Mouse (Mus musculus) myocyte (in vitro differentiated cells): ENCODE data around the gene Xrcc6. TPM values are rescaled to one million over a fixed set of nuclear protein-coding genes. Genes with fewer than 3 reads are reported as not detected.
A peak's percentile ranks its signal among the peaks of the same experiment; 100 is the strongest.

ENCODE experiments used
- H3K27me3 ChIP-seq: one replicate; pipeline ENCODE4 v1.6.1; 2011; ENCODE audit not compliant: control insufficient read depth, insufficient read depth, insufficient read length
- H3K36me3 ChIP-seq: one replicate; pipeline ENCODE4 v1.6.1; 2011; ENCODE audit not compliant: control insufficient read depth, insufficient read depth
- H3K4me2 ChIP-seq: one replicate; pipeline ENCODE4 v1.6.1; 2011; ENCODE audit warnings: low read depth, control low read depth
- H3K4me3 ChIP-seq: one replicate; pipeline ENCODE4 v1.5.1; 2011; ENCODE audit warnings: mild to moderate bottlenecking, control low read depth, moderate library complexity
- H3K79me2 ChIP-seq: one replicate; pipeline ENCODE4 v1.6.1; 2011; ENCODE audit not compliant: control insufficient read depth, insufficient read depth
- H3ac ChIP-seq: one replicate; pipeline ENCODE4 v1.6.1; 2011; ENCODE audit not compliant: control insufficient read depth, insufficient read length
- CEBPB ChIP-seq: IDR thresholded peaks from 2 replicates; pipeline ENCODE4 v1.6.1; 2011; ENCODE audit warnings: mild to moderate bottlenecking, moderate library complexity; ENCODE audit not compliant: poor library complexity, insufficient read depth, severe bottlenecking
- E2F4 ChIP-seq: IDR thresholded peaks from one replicate; pipeline ENCODE4 v1.6.1; 2011; ENCODE audit warnings: mild to moderate bottlenecking, control low read depth, moderate library complexity; ENCODE audit not compliant: insufficient read depth
- MAX ChIP-seq: IDR thresholded peaks from one replicate; pipeline ENCODE4 v1.6.1; 2011; ENCODE audit warnings: low read depth, mild to moderate bottlenecking, control low read depth
- MYOD1 ChIP-seq, 3 experiments: IDR thresholded peaks; one replicate each; pipeline ENCODE4 v1.6.1; 2011; ENCODE audit warnings: control low read depth in 2 of 3, low read depth in 2 of 3, mild to moderate bottlenecking in 2 of 3, moderate library complexity in 1 of 3; ENCODE audit not compliant: insufficient read length in 2 of 3, control insufficient read depth in 1 of 3
- MYOG ChIP-seq, 3 experiments: IDR thresholded peaks; one replicate each; pipeline ENCODE4 v1.6.1; 2011; ENCODE audit warnings: control low read depth in 2 of 3, low read depth in 2 of 3, mild to moderate bottlenecking in 2 of 3; ENCODE audit not compliant: insufficient read length in 2 of 3, control insufficient read depth in 1 of 3, insufficient read depth in 1 of 3
- POLR2A ChIP-seq: IDR thresholded peaks from one replicate; pipeline ENCODE4 v1.6.1; 2011; ENCODE audit warnings: low read depth, mild to moderate bottlenecking, control low read depth, moderate library complexity; ENCODE audit not compliant: insufficient read length
- POLR2AphosphoS2 ChIP-seq: IDR thresholded peaks from one replicate; pipeline ENCODE4 v1.6.1; 2011; ENCODE audit warnings: low read depth, control low read depth; ENCODE audit not compliant: insufficient read length
- REST ChIP-seq: IDR thresholded peaks from one replicate; pipeline ENCODE4 v1.6.1; 2011; ENCODE audit warnings: mild to moderate bottlenecking, control low read depth, moderate library complexity; ENCODE audit not compliant: insufficient read depth, insufficient read length
- SRF ChIP-seq: IDR thresholded peaks from one replicate; pipeline ENCODE4 v1.6.1; 2011; ENCODE audit warnings: low read depth; ENCODE audit not compliant: control insufficient read depth, insufficient read length
- TCF12 ChIP-seq: IDR thresholded peaks from one replicate; pipeline ENCODE4 v1.6.1; 2011; ENCODE audit warnings: mild to moderate bottlenecking, control low read depth; ENCODE audit not compliant: poor library complexity, insufficient read depth, severe bottlenecking
- TCF3 ChIP-seq: IDR thresholded peaks from one replicate; pipeline ENCODE4 v1.6.1; 2011; ENCODE audit warnings: low read depth, control low read depth; ENCODE audit not compliant: insufficient read length
- USF1 ChIP-seq: IDR thresholded peaks from one replicate; pipeline ENCODE4 v1.6.1; 2011; ENCODE audit warnings: low read depth, mild to moderate bottlenecking, control low read depth, moderate library complexity
- polyA plus RNA-seq: library from polyadenylated mRNA; unstranded; fragments of >200 nt; fragmentation: generic; extraction: Trizol; gene quantifications from one replicate; pipeline ENCODE4 v1.2.1, GENCODE M21; 2012; ENCODE audit warnings: missing spikeins

Gene Xrcc6
- polyA plus RNA-seq, 1 experiment: 46.3 TPM

DNA sequence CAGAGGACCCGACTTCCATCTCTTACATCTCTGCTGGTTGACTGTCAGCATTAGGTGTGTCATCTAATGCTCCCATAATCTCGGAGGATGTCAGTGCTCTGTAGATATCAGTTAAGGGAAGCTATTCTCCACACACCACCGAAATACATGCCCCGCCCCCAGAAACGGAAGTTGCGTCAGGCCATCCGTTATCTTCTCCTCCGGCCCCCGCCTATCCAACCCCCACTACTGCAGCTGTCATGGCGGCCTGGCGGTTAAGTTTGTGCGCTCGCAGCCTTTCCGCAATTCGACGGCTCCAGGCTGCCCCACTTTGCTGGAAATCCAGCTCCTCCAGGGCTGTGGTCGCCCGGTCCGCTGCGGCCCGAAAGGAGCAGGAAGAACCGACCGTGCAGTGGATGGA lies 7.3 kb upstream of the Xrcc6 start, which contains the start of gene 1700029P11Rik:
Gene 1700029P11Rik, plus strand, starts transcription at position 220 of the 400 bp plus-strand sequence.
- Histone ChIP-seq H3K4me2 (no peak within 1 kb of the TSS), H3K79me2 (no peaks in the 10 kb centered on the region), H3K36me3 (no peaks in the 10 kb centered on the region), H3K27me3 (no peaks in the 10 kb centered on the region), H3K4me3 (no peak within 1 kb of the TSS), H3ac (no peak within 1 kb of the TSS)
- TF ChIP-seq REST: no peak
- no peak for TF ChIP-seq MYOD1 (IDR thresholded peaks at IDR 0.05; ENCODE audit: control insufficient read depth in 1 of 3, insufficient read length in 2 of 3, low read depth in 2 of 3)
- no peak for TF ChIP-seq CEBPB
- TF ChIP-seq USF1: no peak
- no peak for TF ChIP-seq TCF12
- no peak for TF ChIP-seq POLR2AphosphoS2

DNA sequence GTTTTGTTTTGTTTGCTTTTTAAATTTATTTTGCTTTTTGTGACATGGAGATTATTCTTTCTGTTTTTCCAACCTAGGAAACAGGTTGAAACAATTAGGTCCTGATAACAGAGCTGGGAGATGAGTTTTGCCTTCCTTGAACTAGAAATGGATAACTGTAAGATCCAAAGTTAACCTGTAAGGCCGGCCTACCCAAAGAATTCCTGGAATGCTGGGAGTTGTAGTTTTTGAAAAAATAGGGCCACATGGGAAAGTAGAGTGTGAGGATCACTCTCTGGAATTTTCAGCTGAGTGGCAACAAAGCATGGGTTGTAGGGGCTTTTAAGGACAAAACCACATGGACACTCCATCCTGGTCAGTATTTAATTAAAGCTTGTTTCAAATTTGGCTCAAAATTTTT lies 5.5 kb upstream of the Xrcc6 start:
- H3K27me3 ChIP-seq: no peaks in the 10 kb centered on the region
- no peak overlapping the region for H3K4me2 ChIP-seq
- H3K36me3 ChIP-seq: no peaks in the 10 kb centered on the region
- H3ac ChIP-seq: no peak overlapping the region
- no peak for TF ChIP-seq E2F4
- no peak for TF ChIP-seq REST
- no peak for TF ChIP-seq MYOG (IDR thresholded peaks at IDR 0.05; ENCODE audit: control insufficient read depth in 1 of 3, insufficient read depth in 1 of 3, insufficient read length in 2 of 3, low read depth in 2 of 3)
- no peak for TF ChIP-seq MYOD1 (IDR thresholded peaks at IDR 0.05; ENCODE audit: control insufficient read depth in 1 of 3, insufficient read length in 2 of 3, low read depth in 2 of 3)
- TF ChIP-seq USF1: no peak
- no peak for TF ChIP-seq SRF
- no peak overlapping the region for H3K4me3 ChIP-seq
- no peaks in the 10 kb centered on the region for H3K79me2 ChIP-seq

DNA sequence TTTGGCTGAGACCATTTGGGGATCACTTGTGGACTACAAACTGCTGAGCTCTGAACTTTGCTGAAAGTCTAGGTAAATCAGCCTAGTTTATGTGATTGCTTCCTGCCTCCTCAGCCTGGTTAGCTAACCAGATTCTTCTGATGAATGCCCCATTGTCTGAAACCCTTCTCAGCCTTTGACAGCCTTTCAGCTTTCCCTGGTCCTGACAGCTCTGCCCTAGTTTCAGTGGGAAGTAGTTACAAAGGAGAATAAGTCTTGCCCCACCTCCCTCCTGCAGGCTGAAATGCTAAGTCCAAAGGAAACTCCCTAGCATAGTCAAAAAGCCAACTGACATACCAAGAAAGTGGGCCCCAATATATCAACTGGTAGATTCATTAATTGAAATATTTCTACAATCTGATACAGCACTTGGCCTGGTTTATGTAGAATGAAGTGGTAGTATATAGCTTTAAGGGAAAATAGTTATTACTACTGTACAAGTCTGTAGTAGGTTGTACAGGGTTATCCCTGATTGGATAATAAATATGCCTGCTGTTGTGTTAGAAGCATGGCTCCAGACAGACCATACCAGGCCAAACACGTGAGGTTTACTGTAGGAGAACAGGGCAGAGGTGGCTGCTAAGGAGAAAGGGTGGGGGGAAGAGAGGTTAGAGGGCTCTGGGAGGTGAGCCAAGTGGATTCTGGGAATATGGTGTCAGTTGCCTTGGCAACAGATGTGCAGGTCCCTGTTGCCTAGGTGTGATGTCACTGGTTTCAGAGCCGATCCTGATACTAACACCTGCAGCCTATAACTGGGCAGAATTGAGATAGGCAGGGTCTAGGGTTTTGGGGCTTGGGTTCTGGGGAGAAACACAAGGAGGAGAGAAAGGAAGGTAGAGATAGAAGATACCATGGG lies 2.1 kb upstream of the Xrcc6 start:
- Histone ChIP-seq H3K4me2 (no peak overlapping the region), H3K36me3 (no peaks in the 10 kb centered on the region), H3K27me3 (no peaks in the 10 kb centered on the region), H3K4me3 (no peak overlapping the region), H3K79me2 (no peaks in the 10 kb centered on the region), H3ac (no peak overlapping the region)
- no peak for TF ChIP-seq CEBPB
- no peak for TF ChIP-seq TCF3
- no peak for TF ChIP-seq REST
- TF ChIP-seq POLR2A: no peak
- TF ChIP-seq MAX: no peak
- no peak for TF ChIP-seq SRF
- TF ChIP-seq POLR2AphosphoS2: no peak
- no peak for TF ChIP-seq E2F4
- TF ChIP-seq TCF12: no peak
- TF ChIP-seq MYOD1 (IDR thresholded peaks at IDR 0.05; ENCODE audit: control insufficient read depth in 1 of 3, insufficient read length in 2 of 3, low read depth in 2 of 3): no peak
- TF ChIP-seq MYOG (IDR thresholded peaks at IDR 0.05; ENCODE audit: control insufficient read depth in 1 of 3, insufficient read depth in 1 of 3, insufficient read length in 2 of 3, low read depth in 2 of 3): no peak
- no peak for TF ChIP-seq USF1

DNA sequence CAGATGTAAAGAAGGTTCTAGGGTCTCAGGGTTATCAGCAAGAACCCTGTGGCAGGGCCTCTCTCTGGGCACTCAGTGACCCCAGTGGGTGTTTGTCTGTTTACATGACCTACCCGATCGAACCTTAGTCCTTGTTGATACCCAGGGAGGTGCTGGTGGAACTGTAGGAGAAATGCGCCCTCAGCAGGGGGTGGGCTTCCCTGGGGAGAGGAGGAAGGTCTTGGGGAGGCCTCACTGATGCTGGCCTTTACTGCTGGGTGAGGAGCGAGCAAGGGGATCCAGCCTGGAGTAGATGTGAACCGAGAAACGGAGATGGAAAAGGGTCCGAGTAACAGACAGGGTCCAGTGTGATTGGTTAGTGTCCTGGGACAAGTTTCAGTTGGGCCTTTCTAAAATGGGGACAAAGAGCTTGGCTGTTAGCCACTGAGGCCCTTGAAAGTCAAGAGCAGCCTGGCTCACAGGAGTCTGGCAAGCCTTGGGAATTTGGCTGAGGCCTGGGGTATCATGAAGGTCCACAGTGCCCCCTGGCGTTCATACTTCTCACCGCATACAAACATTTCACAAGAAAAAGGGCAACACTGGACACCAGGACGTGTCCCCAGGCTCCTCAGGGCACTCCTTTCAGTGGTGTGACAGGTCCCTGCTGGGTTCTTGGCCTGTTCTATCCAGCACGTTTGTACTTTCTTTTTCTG lies 1.9 kb downstream of the Xrcc6 start:
- no peak for TF ChIP-seq TCF3
- no peak for TF ChIP-seq POLR2A
- no peak for TF ChIP-seq E2F4
- TF ChIP-seq MYOG (IDR thresholded peaks at IDR 0.05; ENCODE audit: control insufficient read depth in 1 of 3, insufficient read depth in 1 of 3, insufficient read length in 2 of 3, low read depth in 2 of 3): no peak
- peak; percentile 43 for TF ChIP-seq POLR2AphosphoS2
- TF ChIP-seq USF1: no peak
- no peak for TF ChIP-seq SRF
- no peak overlapping the region for H3ac ChIP-seq
- peak overlapping the region; percentile 25 for H3K4me2 ChIP-seq
- H3K36me3 ChIP-seq: peaks cover 5% of the 10 kb centered on the region
- H3K79me2 ChIP-seq: no peaks in the 10 kb centered on the region
- H3K27me3 ChIP-seq: no peaks in the 10 kb centered on the region
- no peak overlapping the region for H3K4me3 ChIP-seq

DNA sequence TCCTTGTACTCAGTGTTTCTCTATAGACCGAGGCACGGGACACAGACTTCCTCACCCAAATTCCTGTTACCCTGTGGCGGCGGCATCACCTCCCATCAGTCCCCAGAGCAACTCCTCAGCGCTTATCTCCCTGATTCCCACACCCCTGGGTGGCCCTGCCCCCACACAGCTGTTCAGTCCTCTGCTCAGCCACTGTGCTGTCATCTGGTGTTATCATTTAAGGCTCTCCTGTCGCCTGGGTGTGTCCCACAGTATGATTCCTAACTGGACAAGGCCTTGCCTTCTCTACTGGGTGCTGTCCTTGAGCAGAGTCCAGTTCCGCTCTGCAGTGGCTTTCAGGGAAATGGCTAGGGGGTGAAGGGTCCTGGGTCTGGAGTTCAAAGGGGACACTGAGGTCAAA lies 2.9 kb downstream of the Xrcc6 start:
- TF ChIP-seq TCF12: peak; percentile 80
- no peak for TF ChIP-seq CEBPB
- no peak for TF ChIP-seq SRF
- TF ChIP-seq POLR2AphosphoS2: peak; percentile 23
- TF ChIP-seq REST: no peak
- TF ChIP-seq E2F4: no peak
- TF ChIP-seq MYOG (IDR thresholded peaks at IDR 0.05; ENCODE audit: control insufficient read depth in 1 of 3, insufficient read depth in 1 of 3, insufficient read length in 2 of 3, low read depth in 2 of 3): peak; percentile 89 to 98 (median 92)
- no peak for TF ChIP-seq MAX
- TF ChIP-seq TCF3: peak; percentile 80
- TF ChIP-seq POLR2A: no peak
- peak; percentile 85 to 99 (median 93) for TF ChIP-seq MYOD1 (IDR thresholded peaks at IDR 0.05; ENCODE audit: control insufficient read depth in 1 of 3, insufficient read length in 2 of 3, low read depth in 2 of 3)
- no peak for TF ChIP-seq USF1
- no peaks in the 10 kb centered on the region for H3K79me2 ChIP-seq
- H3K36me3 ChIP-seq: peaks cover 11% of the 10 kb centered on the region
- no peak overlapping the region for H3ac ChIP-seq
- no peaks in the 10 kb centered on the region for H3K27me3 ChIP-seq
- peak overlapping the region; percentile 25 for H3K4me2 ChIP-seq
- no peak overlapping the region for H3K4me3 ChIP-seq
